Mouse (Mus musculus) erythroblast, embryonic 14.5 days (primary cell): Measurements from ENCODE around the gene Tenm4.

Experiments used
- GATA1 ChIP-seq: IDR thresholded peaks from 2 replicates; pipeline ENCODE4 v1.6.1; 2012; ENCODE audit warnings: low read length, inconsistent platforms, mixed read lengths
- TAL1 ChIP-seq: IDR thresholded peaks from 3 replicates; pipeline ENCODE4 v1.6.1; 2012; ENCODE audit warnings: low read length, inconsistent platforms, mixed read lengths

DNA sequence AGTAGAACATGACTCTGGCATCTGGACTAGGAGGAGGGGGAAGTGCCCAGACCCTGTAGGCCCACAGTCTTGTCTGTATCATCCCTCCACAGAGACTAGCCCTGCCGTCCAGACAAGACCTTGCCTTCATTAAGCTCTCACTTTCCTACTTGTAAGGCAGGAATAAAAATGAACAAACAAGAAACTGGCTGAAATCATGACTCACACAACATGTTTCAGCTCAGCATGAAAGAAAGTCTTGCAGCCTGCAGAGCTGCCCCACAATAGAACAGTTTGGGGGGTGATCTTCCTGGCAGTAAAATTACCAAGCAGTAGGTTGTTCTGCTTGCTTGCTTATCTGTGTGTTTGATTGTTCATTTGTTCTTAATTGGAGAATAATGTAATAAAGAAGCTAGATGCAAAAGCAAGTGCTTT is 539.6 kb downstream of the Tenm4 start:
- TF ChIP-seq TAL1 (no peak), GATA1 (no peak)
